Mouse (Mus musculus) stomach, postnatal 0 days (tissue): ENCODE data around the gene Batf3.

Source experiments
- CTCF ChIP-seq: IDR thresholded peaks from 2 replicates; pipeline ENCODE4 v1.5.1; 2016; ENCODE audit warnings: antibody characterized with exemption, low read depth, mild to moderate bottlenecking, moderate library complexity
- EP300 ChIP-seq: optimal IDR thresholded peaks from 2 replicates; pipeline ENCODE3; 2016; ENCODE audit warnings: antibody characterized with exemption

GRCm38 (mm10) chr1:191102730-191103370 lies 5.2 kb downstream of the Batf3 start:
- TF ChIP-seq CTCF, result no peak
- TF ChIP-seq EP300, result no peak
